Mouse (Mus musculus) limb, embryonic 14.5 days (tissue): Measurements from ENCODE around the gene Zmat5. TPM values are rescaled to one million over a fixed set of nuclear protein-coding genes. Genes with fewer than 3 reads are reported as not detected.

ENCODE experiments used
- ATAC-seq: fragments of 200-750 bp; cut with Nextera tagmentation; 2 replicates; pipeline ENCODE4 v1.8.0; 2017; ENCODE audit warnings: low read depth, moderate number of reproducible peaks, moderate TSS enrichment; ENCODE audit not compliant: low FRiP score
- DNase-seq: peaks from one replicate; pipeline ENCODE4 v3.0.0-alpha.2; 2015; ENCODE audit warnings: low spot score
- H3K27ac ChIP-seq: fragments of 300-500 bp; sonication (generic); replicated peaks from 2 replicates; pipeline ENCODE4 v1.5.1; 2014; ENCODE audit warnings: low read depth, mild to moderate bottlenecking, low read length, moderate library complexity, mixed read lengths
- H3K27me3 ChIP-seq: fragments of 300-500 bp; sonication (generic); 2 replicates; pipeline ENCODE4 v1.6.1; 2014; ENCODE audit warnings: low read length, mixed read lengths; ENCODE audit not compliant: control insufficient read depth, insufficient read depth
- H3K36me3 ChIP-seq: fragments of 300-500 bp; sonication (generic); 2 replicates; pipeline ENCODE4 v1.6.1; 2014; ENCODE audit warnings: mild to moderate bottlenecking, low read length, moderate library complexity, mixed read lengths; ENCODE audit not compliant: control insufficient read depth, insufficient read depth
- H3K4me1 ChIP-seq: fragments of 300-500 bp; sonication (generic); 2 replicates; pipeline ENCODE4 v1.6.1; 2014; ENCODE audit warnings: antibody characterized with exemption, low read length, mixed read lengths; ENCODE audit not compliant: control insufficient read depth, insufficient read depth
- H3K4me2 ChIP-seq: fragments of 300-500 bp; sonication (generic); replicated peaks from 2 replicates; pipeline ENCODE4 v1.6.1; 2014; ENCODE audit warnings: low read depth, mild to moderate bottlenecking, low read length, moderate library complexity; ENCODE audit not compliant: severe bottlenecking
- H3K4me3 ChIP-seq: fragments of 300-500 bp; sonication (generic); replicated peaks from 2 replicates; pipeline ENCODE4 v1.5.1; 2014; ENCODE audit warnings: low read length
- H3K9ac ChIP-seq: fragments of 300-500 bp; sonication (generic); 2 replicates; pipeline ENCODE4 v1.6.1; 2014; ENCODE audit warnings: mild to moderate bottlenecking, low read depth, low read length, moderate library complexity; ENCODE audit not compliant: severe bottlenecking
- H3K9me3 ChIP-seq: fragments of 300-500 bp; sonication (generic); 2 replicates; pipeline ENCODE4 v1.6.1; 2016; ENCODE audit warnings: low read length; ENCODE audit not compliant: control insufficient read depth
- POLR2A ChIP-seq: fragments of 200-500 bp; IDR thresholded peaks from 2 replicates; pipeline ENCODE4 v1.8.0; 2012; ENCODE audit warnings: inconsistent platforms, mild to moderate bottlenecking, moderate library complexity, borderline replicate concordance; ENCODE audit not compliant: insufficient read depth, insufficient read length; ENCODE audit errors: extremely low read depth
- WGBS: fragments of 180-500 bp; shearing (Covaris S2); extraction: QIAGEN DNeasy Blood & Tissue Kit; methylation state at CpG from one replicate; pipeline ENCODE4 v1.1.7; 2014; 5-methylcytosine and 5-hydroxymethylcytosine counted together
- polyA plus RNA-seq, 2 experiments: library from polyadenylated mRNA; depleted of rRNA in 1 of 2; stranded (reverse) in 1 of 2; unstranded in 1 of 2; fragments of >200 nt; fragmentation: Nextera tagmentation in 1 of 2; extraction: Ambion mirVana in 1 of 2; gene quantifications; 2 replicates each; pipeline versions ENCODE4 v1.2.1 to v1.2.3; 2012 to 2014

Zmat5 gene
- polyA plus RNA-seq, 2 experiments: 42.1 to 56.4 TPM

- ATAC-seq (no peak), DNase-seq (no peak)
- no peaks in the 10 kb centered on the region for H3K9me3 ChIP-seq
- peaks cover 8% of the 10 kb centered on the region for H3K4me1 ChIP-seq
- H3K4me2 ChIP-seq: no peak overlapping the region
- 39% methylated on average over 6 of the region's 6 CpGs for WGBS
- no peak overlapping the region for H3K9ac ChIP-seq
- peaks cover 38% of the 10 kb centered on the region for H3K36me3 ChIP-seq
- TF ChIP-seq POLR2A: no peak
- no peaks in the 10 kb centered on the region for H3K27me3 ChIP-seq
- no peak overlapping the region for H3K27ac ChIP-seq
- H3K4me3 ChIP-seq: no peak overlapping the region
These were observed 20.3 kb upstream of the Zmat5 start for GRCm38 (mm10) chr11:4684186-4684585.

- DNase-seq (no peak), ATAC-seq (no peak)
- Histone ChIP-seq H3K36me3 (peaks cover 38% of the 10 kb centered on the region), H3K4me2 (no peak overlapping the region), H3K9ac (no peak overlapping the region), H3K4me3 (no peak overlapping the region), H3K27ac (no peak overlapping the region), H3K4me1 (no peaks in the 10 kb centered on the region), H3K9me3 (no peaks in the 10 kb centered on the region), H3K27me3 (no peaks in the 10 kb centered on the region)
- no peak for TF ChIP-seq POLR2A
- WGBS: 71% methylated on average over 4 of the region's 4 CpGs
These were observed 19.4 kb upstream of the Zmat5 start for GRCm38 (mm10) chr11:4685071-4685470.

- Histone ChIP-seq H3K27ac (no peak overlapping the region), H3K9me3 (no peaks in the 10 kb centered on the region), H3K4me3 (no peak overlapping the region), H3K36me3 (peaks cover 35% of the 10 kb centered on the region), H3K4me2 (no peak overlapping the region), H3K9ac (no peak overlapping the region), H3K4me1 (no peaks in the 10 kb centered on the region), H3K27me3 (no peaks in the 10 kb centered on the region)
- TF ChIP-seq POLR2A: no peak
- no peak for DNase-seq
- WGBS: 75% methylated on average over 5 of the region's 5 CpGs
- ATAC-seq: no peak
These were observed 19.0 kb upstream of the Zmat5 start for GRCm38 (mm10) chr11:4685510-4685909.

- H3K27me3 ChIP-seq: no peaks in the 10 kb centered on the region
- no peak for TF ChIP-seq POLR2A
- DNase-seq (no peak), ATAC-seq (no peak)
- H3K4me1 ChIP-seq: no peaks in the 10 kb centered on the region
- H3K9me3 ChIP-seq: no peaks in the 10 kb centered on the region
- no peak overlapping the region for H3K4me2 ChIP-seq
- H3K9ac ChIP-seq: no peak overlapping the region
- H3K4me3 ChIP-seq: no peak overlapping the region
- peaks cover 22% of the 10 kb centered on the region for H3K36me3 ChIP-seq
- WGBS: 64% methylated on average over 3 of the region's 3 CpGs
- no peak overlapping the region for H3K27ac ChIP-seq
These were observed 17.5 kb upstream of the Zmat5 start for GRCm38 (mm10) chr11:4687027-4687426.

- 15% methylated on average over 3 of the region's 3 CpGs for WGBS
- no peaks in the 10 kb centered on the region for H3K9me3 ChIP-seq
- no peak overlapping the region for H3K27ac ChIP-seq
- no peak for TF ChIP-seq POLR2A
- H3K36me3 ChIP-seq: peaks cover 13% of the 10 kb centered on the region
- H3K4me1 ChIP-seq: no peaks in the 10 kb centered on the region
- no peak overlapping the region for H3K9ac ChIP-seq
- no peak overlapping the region for H3K4me2 ChIP-seq
- no peaks in the 10 kb centered on the region for H3K27me3 ChIP-seq
- no peak overlapping the region for H3K4me3 ChIP-seq
- DNase-seq: no peak
- ATAC-seq: no peak
These were observed 16.6 kb upstream of the Zmat5 start for GRCm38 (mm10) chr11:4687874-4688273.
